Mouse (Mus musculus): ENCODE results near the gene Tspan12.

- TF ChIP-seq EP300 (IDR thresholded peaks at IDR 0.05; ENCODE audit: low read depth) (no peak), CTCF (IDR thresholded peaks at IDR 0.05; ENCODE audit: low read depth) (no peak)
Observed at GRCm38 (mm10) chr6:21863561-21863960, 11.2 kb upstream of the Tspan12 start.
